Comparison of ENCODE assay signal across 12 mouse cellular contexts in the genomic region with DNA sequence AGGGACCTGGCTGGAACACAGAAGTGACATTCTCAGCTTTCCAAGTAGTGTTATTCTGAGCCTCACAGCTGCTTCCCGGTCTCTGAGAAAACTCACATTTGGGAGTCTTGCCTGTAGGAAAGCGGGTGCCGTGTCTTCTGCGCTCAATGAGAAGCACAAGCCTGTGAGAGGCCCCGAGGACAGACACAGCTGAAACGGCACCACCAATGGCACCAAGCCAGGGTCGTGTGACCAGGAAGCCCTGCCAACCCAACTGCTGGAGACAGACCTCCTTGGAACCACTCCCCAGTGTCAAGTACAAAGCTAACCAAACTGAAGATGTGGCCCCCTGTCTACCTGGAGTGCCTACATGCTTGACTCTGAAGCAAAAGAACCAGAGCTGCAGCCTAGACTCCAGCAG.
DNase-seq lines count a peak whose midpoint lies in the region; ATAC-seq and TF ChIP-seq lines count a peak whose summit lies in the region.
"Had no signal": no experiment of that assay in that cellular context is flagged by ENCODE, and none has a peak within 500 bp of the region (broad histone marks: within the 10 kb centered on the region; RNA-seq: fewer than 3 reads in every experiment).

No protein-coding gene starts in this region.

- H3K9me3 ChIP-seq in stomach, postnatal 0 days (ENCODE audit: control insufficient read depth, low read length): no peaks in the 10 kb centered on the region
- H3K9me3 ChIP-seq: heart, embryonic 13.5 days had no signal

- no peak overlapping the region for H3K27ac ChIP-seq in stomach, postnatal 0 days (replicated peaks)
- H3K27ac ChIP-seq: heart, embryonic 13.5 days had no signal

- 57% methylated on average over 7 of the region's 7 CpGs for WGBS in stomach, postnatal 0 days

- no peaks in the 10 kb centered on the region for H3K27me3 ChIP-seq in stomach, postnatal 0 days (ENCODE audit: control insufficient read depth, insufficient read depth, low read length)

- no peak overlapping the region for H3K4me2 ChIP-seq in stomach, postnatal 0 days (replicated peaks; ENCODE audit: low read depth)
- H3K4me2 ChIP-seq: heart, embryonic 13.5 days had no signal

- H3K4me1 ChIP-seq in stomach, postnatal 0 days (replicated peaks; ENCODE audit: control insufficient read depth, insufficient read depth): no peaks in the 10 kb centered on the region
- H3K4me1 ChIP-seq: heart, embryonic 13.5 days had no signal

- H3K4me3 ChIP-seq in stomach, postnatal 0 days (ENCODE audit: low read depth, low read length): no peak overlapping the region
- H3K4me3 ChIP-seq: heart, embryonic 13.5 days had no signal

- peak; percentile 15 for DNase-seq in lung, postnatal 10 days
- DNase-seq in lung, postnatal 25 days (ENCODE audit: low spot score): no peak
- DNase-seq in cerebellum, adult 18-20 months: peak; percentile 10 to 15
- DNase-seq in gastrocnemius, adult 8-10 months (ENCODE audit: low spot score in 2 of 2): peak; percentile 26 to 58
- peak; percentile 12 for DNase-seq in right cerebral cortex, postnatal 25 days
- no peak for DNase-seq in spleen, postnatal 36 days (ENCODE audit: low spot score in 2 of 2)
- no peak for DNase-seq in stomach, postnatal 0 days (ENCODE audit: low spot score)
- DNase-seq: kidney, adult 18-20 months; retina, postnatal 1 day had no signal

- H3K9ac ChIP-seq in stomach, postnatal 0 days (ENCODE audit: low read length): no peak overlapping the region
- H3K9ac ChIP-seq: heart, embryonic 13.5 days had no signal

- no peak for TF ChIP-seq EP300 in stomach, postnatal 0 days (optimal IDR thresholded peaks at IDR 0.05)

- no peak for TF ChIP-seq CTCF in stomach, postnatal 0 days (IDR thresholded peaks at IDR 0.05; ENCODE audit: low read depth)

- no peak for ATAC-seq in stomach, postnatal 0 days (ENCODE audit: low FRiP score, low TSS enrichment)
- ATAC-seq: lung, postnatal 0 days had no signal

- H3K36me3 ChIP-seq in stomach, postnatal 0 days (ENCODE audit: control insufficient read depth, insufficient read depth, low read length): no peaks in the 10 kb centered on the region
- H3K36me3 ChIP-seq: G1E; heart, embryonic 13.5 days had no signal

Comparison
In these comparisons a context has a peak if more than half of its experiments do, and no peak if none do; other contexts are left out.
1. DNase-seq: peak in lung, postnatal 10 days (single experiment), cerebellum, adult 18-20 months (2 of 2), gastrocnemius, adult 8-10 months (2 of 2) and right cerebral cortex, postnatal 25 days (single experiment); none in lung, postnatal 25 days (single experiment), spleen, postnatal 36 days (0 of 2) and stomach, postnatal 0 days (single experiment).